ENCODE assay signal across 12 mouse cellular contexts in genomic region chr9:22099922-22100321, GRCm38 (mm10). TPM values are rescaled to one million over a fixed set of nuclear protein-coding genes. Genes with fewer than 3 reads are reported as not detected.
DNase-seq lines count a peak whose midpoint lies in the region; ATAC-seq lines count a peak whose summit lies in the region.
"Had no signal": no experiment of that assay in that cellular context is flagged by ENCODE, and none has a peak within 500 bp of the region (broad histone marks: within the 10 kb centered on the region; RNA-seq: fewer than 3 reads in every experiment).

No protein-coding gene starts in this region.

- H3K4me2 ChIP-seq in heart, embryonic 13.5 days, result peak overlapping the region; percentile 65
- H3K4me2 ChIP-seq in lung, embryonic 15.5 days, result peak overlapping the region; percentile 40
- H3K4me2 ChIP-seq in embryonic facial prominence, embryonic 14.5 days (ENCODE audit: low read depth, low read length), result no peak overlapping the region
- peak overlapping the region; percentile 36 for H3K4me2 ChIP-seq in stomach, embryonic 16.5 days (ENCODE audit: low read depth, low read length)
- H3K4me2 ChIP-seq: liver, embryonic 13.5 days; midbrain, embryonic 13.5 days had no signal

- peaks cover 33% of the 10 kb centered on the region for H3K27me3 ChIP-seq in heart, embryonic 13.5 days (replicated peaks)
- peaks cover 33% of the 10 kb centered on the region for H3K27me3 ChIP-seq in lung, embryonic 15.5 days
- peaks cover 20% of the 10 kb centered on the region for H3K27me3 ChIP-seq in embryonic facial prominence, embryonic 14.5 days (replicated peaks; ENCODE audit: control insufficient read depth, insufficient read depth, low read length)
- peaks cover 24% of the 10 kb centered on the region for H3K27me3 ChIP-seq in stomach, embryonic 16.5 days (ENCODE audit: control insufficient read depth, insufficient read depth, low read length)

- H3K4me1 ChIP-seq in heart, embryonic 13.5 days, result peaks cover 34% of the 10 kb centered on the region
- H3K4me1 ChIP-seq in lung, embryonic 15.5 days, result peaks cover 17% of the 10 kb centered on the region
- H3K4me1 ChIP-seq in embryonic facial prominence, embryonic 14.5 days (ENCODE audit: control insufficient read depth, insufficient read depth, low read length), result no peaks in the 10 kb centered on the region; the same call in 1 of the 2 replicates
- H3K4me1 ChIP-seq in stomach, embryonic 16.5 days (ENCODE audit: control insufficient read depth, insufficient read depth, low read length), result 0 out of 2 replicates have a peak, but pooled peaks cover 4% of the 10 kb centered on the region

- peaks cover 38% of the 10 kb centered on the region for H3K36me3 ChIP-seq in heart, embryonic 13.5 days
- H3K36me3 ChIP-seq in lung, embryonic 15.5 days, result no peaks in the 10 kb centered on the region
- no peaks in the 10 kb centered on the region for H3K36me3 ChIP-seq in embryonic facial prominence, embryonic 14.5 days (ENCODE audit: control insufficient read depth, insufficient read depth, low read length)
- H3K36me3 ChIP-seq in stomach, embryonic 16.5 days (ENCODE audit: control insufficient read depth, insufficient read depth, low read length), result no peaks in the 10 kb centered on the region
- H3K36me3 ChIP-seq: liver, embryonic 13.5 days; midbrain, embryonic 13.5 days had no signal

- 0% methylated on average over 17 of the region's 18 CpGs for WGBS in heart, embryonic 13.5 days
- 2% methylated on average over 18 of the region's 18 CpGs for WGBS in lung, embryonic 15.5 days
- 3% methylated on average over 14 of the region's 18 CpGs for WGBS in embryonic facial prominence, embryonic 14.5 days
- 2% methylated on average over 18 of the region's 18 CpGs for WGBS in stomach, embryonic 16.5 days

- H3K9me3 ChIP-seq in heart, embryonic 13.5 days, result no peaks in the 10 kb centered on the region
- H3K9me3 ChIP-seq in lung, embryonic 15.5 days, result no peaks in the 10 kb centered on the region
- no peaks in the 10 kb centered on the region for H3K9me3 ChIP-seq in embryonic facial prominence, embryonic 14.5 days (ENCODE audit: control insufficient read depth, low read length)
- no peaks in the 10 kb centered on the region for H3K9me3 ChIP-seq in stomach, embryonic 16.5 days (replicated peaks; ENCODE audit: control insufficient read depth, low read length)
- H3K9me3 ChIP-seq: liver, embryonic 13.5 days; midbrain, embryonic 13.5 days had no signal

- peak; percentile 63; the same call in 1 of the 2 replicates for ATAC-seq in heart, embryonic 13.5 days (ENCODE audit: extremely low read depth, insufficient number of reproducible peaks, low FRiP score, low TSS enrichment)
- ATAC-seq in lung, embryonic 15.5 days (ENCODE audit: borderline replicate concordance, extremely low read depth, low FRiP score, low TSS enrichment), result peak; percentile 40; the same call in 1 of the 2 replicates
- no peak for ATAC-seq in embryonic facial prominence, embryonic 14.5 days (ENCODE audit: low read depth)
- peak; percentile 80 for ATAC-seq in stomach, embryonic 16.5 days (ENCODE audit: insufficient read depth, low FRiP score)
- ATAC-seq: midbrain, embryonic 13.5 days had no signal

- peak overlapping the region; percentile 45 for H3K4me3 ChIP-seq in heart, embryonic 13.5 days
- peak overlapping the region; percentile 18 for H3K4me3 ChIP-seq in lung, embryonic 15.5 days
- H3K4me3 ChIP-seq in embryonic facial prominence, embryonic 14.5 days (ENCODE audit: low read depth, low read length), result peak overlapping the region; percentile 11; the same call in 1 of the 2 replicates
- peak overlapping the region; percentile 38 for H3K4me3 ChIP-seq in stomach, embryonic 16.5 days (replicated peaks; ENCODE audit: low read length)
- H3K4me3 ChIP-seq: liver, embryonic 13.5 days; midbrain, embryonic 13.5 days had no signal

- H3K9ac ChIP-seq in heart, embryonic 13.5 days, result peak overlapping the region; percentile 81
- H3K9ac ChIP-seq in lung, embryonic 15.5 days, result 0 out of 2 replicates have a peak overlapping the region, but pooled peaks have one; percentile 2
- no peak overlapping the region for H3K9ac ChIP-seq in embryonic facial prominence, embryonic 14.5 days (ENCODE audit: low read depth, low read length)
- peak overlapping the region; percentile 63 for H3K9ac ChIP-seq in stomach, embryonic 16.5 days (ENCODE audit: low read length)
- H3K9ac ChIP-seq: liver, embryonic 13.5 days; midbrain, embryonic 13.5 days had no signal

- no peak for DNase-seq in heart, adult 18-20 months
- DNase-seq in lung, postnatal 14 days, result no peak
- no peak for DNase-seq in embryonic facial prominence, embryonic 14.5 days (ENCODE audit: low spot score)
- DNase-seq in MN1 (ENCODE audit: low spot score), result no peak
- no peak for DNase-seq in layer of hippocampus, postnatal 10 days (ENCODE audit: low spot score in 2 of 2)
- DNase-seq: gastrocnemius, postnatal 10 days; kidney, adult 9 months; liver, embryonic 13.5 days had no signal

- H3K27ac ChIP-seq in heart, embryonic 13.5 days (replicated peaks), result peak overlapping the region; percentile 87
- no peak overlapping the region; the same call in 1 of the 2 replicates for H3K27ac ChIP-seq in lung, embryonic 15.5 days
- H3K27ac ChIP-seq in embryonic facial prominence, embryonic 14.5 days (replicated peaks; ENCODE audit: low read depth, low read length), result no peak overlapping the region
- H3K27ac ChIP-seq in stomach, embryonic 16.5 days (ENCODE audit: low read length), result peak overlapping the region; percentile 84
- H3K27ac ChIP-seq: liver, embryonic 13.5 days; midbrain, embryonic 13.5 days had no signal

RNA-seq across cellular contexts. Expression of gene Cnn1, which starts 0.9 kb away (rescaled TPM):
- 250 and 292 TPM in 2 replicates for polyA plus RNA-seq in heart, embryonic 13.5 days (2015; fragmentation: Nextera tagmentation; extraction: Ambion mirVana)
- total RNA-seq in heart, adult 18-20 months (2021), result 1 to 10 TPM; 7.1 to 9.8 TPM
- polyA plus RNA-seq in lung, embryonic 15.5 days (2015; fragmentation: Nextera tagmentation; extraction: Ambion mirVana), result 60.9 and 71.5 TPM in 2 replicates
- 5.5 and 7.1 TPM in 2 replicates for polyA plus RNA-seq in embryonic facial prominence, embryonic 14.5 days (2014; fragmentation: Nextera tagmentation; extraction: Ambion mirVana)
- 505 and 582 TPM in 2 replicates for polyA plus RNA-seq in stomach, embryonic 16.5 days (2015; fragmentation: Nextera tagmentation; extraction: Ambion mirVana)
- total RNA-seq in layer of hippocampus, postnatal 10 days (2021), result under 1 TPM; 0.42 to 0.43 TPM

RNA-seq across cellular contexts. Expression of gene Ecsit, which starts 14.7 kb away (rescaled TPM):
- 49.5 and 53.7 TPM in 2 replicates for polyA plus RNA-seq in heart, embryonic 13.5 days (2015; fragmentation: Nextera tagmentation; extraction: Ambion mirVana)
- 100 to 1,000 TPM; 105 to 108 TPM for total RNA-seq in heart, adult 18-20 months (2021)
- 33.2 and 33.9 TPM in 2 replicates for polyA plus RNA-seq in lung, embryonic 15.5 days (2015; fragmentation: Nextera tagmentation; extraction: Ambion mirVana)
- 30.0 and 33.3 TPM in 2 replicates for polyA plus RNA-seq in embryonic facial prominence, embryonic 14.5 days (2014; fragmentation: Nextera tagmentation; extraction: Ambion mirVana)
- 43.5 and 43.9 TPM in 2 replicates for polyA plus RNA-seq in stomach, embryonic 16.5 days (2015; fragmentation: Nextera tagmentation; extraction: Ambion mirVana)
- 10 to 100 TPM; 45.8 to 46.8 TPM for total RNA-seq in layer of hippocampus, postnatal 10 days (2021)

RNA-seq across cellular contexts. Expression of gene Elof1, which starts 17.1 kb away (rescaled TPM):
- 106 and 125 TPM in 2 replicates for polyA plus RNA-seq in heart, embryonic 13.5 days (2015; fragmentation: Nextera tagmentation; extraction: Ambion mirVana)
- total RNA-seq in heart, adult 18-20 months (2021), result 10 to 100 TPM; 35.2 to 36.2 TPM
- 196 and 210 TPM in 2 replicates for polyA plus RNA-seq in lung, embryonic 15.5 days (2015; fragmentation: Nextera tagmentation; extraction: Ambion mirVana)
- polyA plus RNA-seq in embryonic facial prominence, embryonic 14.5 days (2014; fragmentation: Nextera tagmentation; extraction: Ambion mirVana), result 182 and 196 TPM in 2 replicates
- 152 and 158 TPM in 2 replicates for polyA plus RNA-seq in stomach, embryonic 16.5 days (2015; fragmentation: Nextera tagmentation; extraction: Ambion mirVana)
- total RNA-seq in layer of hippocampus, postnatal 10 days (2021), result 10 to 100 TPM; 60.4 to 60.7 TPM

RNA-seq across cellular contexts. Expression of gene Zfp653, which starts 28.7 kb away (rescaled TPM):
- 9.5 TPM in 2 replicates for polyA plus RNA-seq in heart, embryonic 13.5 days (2015; fragmentation: Nextera tagmentation; extraction: Ambion mirVana)
- total RNA-seq in heart, adult 18-20 months (2021), result 1 to 10 TPM; 3.8 to 3.9 TPM
- 13.4 and 15.3 TPM in 2 replicates for polyA plus RNA-seq in lung, embryonic 15.5 days (2015; fragmentation: Nextera tagmentation; extraction: Ambion mirVana)
- polyA plus RNA-seq in embryonic facial prominence, embryonic 14.5 days (2014; fragmentation: Nextera tagmentation; extraction: Ambion mirVana), result 6.5 and 9.2 TPM in 2 replicates
- 11.2 and 11.7 TPM in 2 replicates for polyA plus RNA-seq in stomach, embryonic 16.5 days (2015; fragmentation: Nextera tagmentation; extraction: Ambion mirVana)
- 10 to 100 TPM; 19.4 to 21.1 TPM for total RNA-seq in layer of hippocampus, postnatal 10 days (2021)

RNA-seq across cellular contexts. Expression of gene Gm49318, which starts 28.9 kb away (rescaled TPM):
- not detected in 2 replicates for polyA plus RNA-seq in heart, embryonic 13.5 days (2015; fragmentation: Nextera tagmentation; extraction: Ambion mirVana)
- total RNA-seq in heart, adult 18-20 months (2021), result under 1 TPM in 1 of 2 experiments, not detected in 1; 0.55 TPM
- polyA plus RNA-seq in lung, embryonic 15.5 days (2015; fragmentation: Nextera tagmentation; extraction: Ambion mirVana), result not detected in 2 replicates
- not detected in 2 replicates for polyA plus RNA-seq in embryonic facial prominence, embryonic 14.5 days (2014; fragmentation: Nextera tagmentation; extraction: Ambion mirVana)
- not detected in 2 replicates for polyA plus RNA-seq in stomach, embryonic 16.5 days (2015; fragmentation: Nextera tagmentation; extraction: Ambion mirVana)
- total RNA-seq in layer of hippocampus, postnatal 10 days (2021), result 1 to 10 TPM in 1 of 2 experiments, not detected in 1; 6.2 TPM
- total RNA-seq: gastrocnemius, postnatal 10 days had no signal
- polyA plus RNA-seq: liver, embryonic 13.5 days; midbrain, embryonic 13.5 days had no signal

Comparison
In these comparisons a context has a peak if more than half of its experiments do, and no peak if none do; other contexts are left out.
1. H3K27ac ChIP-seq: peak in heart, embryonic 13.5 days (single experiment) and stomach, embryonic 16.5 days (single experiment); none in lung, embryonic 15.5 days (single experiment) and embryonic facial prominence, embryonic 14.5 days (single experiment).
2. Peak in every context shown above with its lines, with median percentiles within 50 percentile points of each other: H3K4me3 ChIP-seq.